In the genomic region with DNA sequence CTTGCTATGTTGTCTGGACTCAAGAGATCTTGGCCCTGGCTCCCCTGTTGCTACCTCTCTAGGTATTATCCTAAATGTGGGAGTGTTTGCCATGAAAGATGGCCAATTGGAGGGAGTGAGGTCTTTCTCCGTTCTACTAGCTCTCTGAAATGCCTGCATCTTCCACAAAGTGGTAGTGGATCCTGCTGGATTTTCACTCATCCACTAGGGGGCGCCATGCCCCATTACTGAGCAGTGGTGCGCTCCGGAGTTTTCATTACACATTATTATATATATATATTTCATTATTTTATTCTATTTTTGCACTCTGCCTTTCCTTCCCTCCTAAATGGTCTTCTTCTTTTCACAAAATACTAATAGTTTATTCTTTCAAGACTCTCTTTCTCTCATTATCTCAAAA, we compare ENCODE assay signal across 8 mouse cellular contexts.
DNase-seq lines count a peak whose midpoint lies in the region.

No protein-coding gene starts in this region.

- DNase-seq in adrenal gland, adult 18-20 months (ENCODE audit: low spot score in 2 of 2): peak; percentile 58 to 69
- no peak for DNase-seq in adrenal gland, postnatal 4 days (ENCODE audit: low spot score in 2 of 2)
- peak; percentile 55 for DNase-seq in ovary, postnatal 36 days (ENCODE audit: low spot score)
- no peak for DNase-seq in ovary, adult 18-20 months (ENCODE audit: low spot score)
- peak; percentile 59 for DNase-seq in embryo, embryonic 10 days (ENCODE audit: low spot score)
- DNase-seq in kidney, postnatal 14 days: peak; percentile 68
- peak; percentile 72 for DNase-seq in lung, postnatal 36 days
- peak; percentile 55 to 83 for DNase-seq in spleen, postnatal 4 days (ENCODE audit: low spot score in 2 of 2)

Comparison
In these comparisons a context has a peak if more than half of its experiments do, and no peak if none do; other contexts are left out.
1. DNase-seq: peak in adrenal gland, adult 18-20 months (2 of 2), ovary, postnatal 36 days (single experiment), embryo, embryonic 10 days (single experiment), kidney, postnatal 14 days (single experiment), lung, postnatal 36 days (single experiment) and spleen, postnatal 4 days (2 of 2); none in adrenal gland, postnatal 4 days (0 of 2) and ovary, adult 18-20 months (single experiment).